Mouse (Mus musculus) megakaryocyte, embryonic 14.5 days (primary cell): Measurements from ENCODE around the gene U2af1.

ENCODE experiments used
- FLI1 ChIP-seq: IDR thresholded peaks from 2 replicates; pipeline ENCODE4 v1.6.1; 2012; ENCODE audit warnings: low read length, inconsistent platforms, mixed read lengths
- GATA1 ChIP-seq: IDR thresholded peaks from 3 replicates; pipeline ENCODE4 v1.6.1; 2012; ENCODE audit warnings: mixed read lengths, low read length, inconsistent platforms, borderline replicate concordance

GRCm38 (mm10) chr17:31677507-31677906, 18.8 kb upstream of the U2af1 start, which contains the start of gene Cryaa:
- no peak for TF ChIP-seq GATA1
- TF ChIP-seq FLI1 = no peak
